Mouse (Mus musculus) embryonic stem cell, embryonic (primary cell): ENCODE results near the gene Fto.

Source experiments
- CTCF ChIA-PET, 4 experiments: fragments of 300-600 bp in 2 of 4; fragments of 350-600 bp in 2 of 4; sonication (Branson Sonifier 250); formaldehyde crosslinking; loops; one replicate each; lab custom pipeline; 2022; ENCODE audit warnings: inconsistent platforms in 2 of 4; lab: Charles Lee
- POLR2A ChIA-PET, 4 experiments: fragments of 300-600 bp in 2 of 4; fragments of 350-600 bp in 2 of 4; sonication (Branson Sonifier 250); formaldehyde crosslinking; loops; one replicate each; lab custom pipeline; 2022; ENCODE audit warnings: antibody characterized with exemption in 4 of 4, inconsistent platforms in 1 of 4; lab: Charles Lee

The Fto gene

GRCm38 (mm10) chr8:91312835-91313832 is at the start of gene Fto, which contains the start of gene Rpgrip1l:
TSS of gene Fto (plus strand) at chr8:91313525.
TSS of gene Rpgrip1l (minus strand) at chr8:91313262.
- ChIA-PET CTCF (interaction anchor here in 3 of 4 experiments (0.8 to 2.3 kb wide), 9 partner anchors 8 to 179 kb away, joined by 3 to 13 read pairs (median 3); no protein-coding TSS in a partner anchor), POLR2A (interaction anchor here (0.5 to 2.8 kb wide), 23 partner anchors 9 to 1430 kb away, joined by 3 to 13 read pairs (median 4); no protein-coding TSS in a partner anchor)

GRCm38 (mm10) chr8:91263939-91264338 is 49.4 kb upstream of the Fto start:
- ChIA-PET POLR2A (no interaction called here), CTCF (no interaction called here)

- CTCF ChIA-PET, result interaction anchor here in 1 of 4 experiments (0.6 kb wide), 1 partner anchor 17 kb away, joined by 3 read pairs; no protein-coding TSS in a partner anchor
- POLR2A ChIA-PET, result no interaction called here
Observed at GRCm38 (mm10) chr8:91264564-91264963, 48.8 kb upstream of the Fto start.

- POLR2A ChIA-PET, result interaction anchor here in 2 of 4 experiments (0.6 to 0.9 kb wide), 2 partner anchors 33 to 75 kb away, joined by 3 to 5 read pairs; no protein-coding TSS in a partner anchor
- CTCF ChIA-PET, result no interaction called here
Observed at GRCm38 (mm10) chr8:91269374-91269958, 43.9 kb upstream of the Fto start.

GRCm38 (mm10) chr8:91273493-91273892 is 39.8 kb upstream of the Fto start:
- POLR2A ChIA-PET, result no interaction called here
- CTCF ChIA-PET, result interaction anchor here in 1 of 4 experiments (0.6 kb wide), 1 partner anchor 159 kb away, joined by 3 read pairs; no protein-coding TSS in a partner anchor

- POLR2A ChIA-PET, result no interaction called here
- CTCF ChIA-PET, result interaction anchor here in 3 of 4 experiments (0.5 to 1.5 kb wide), 11 partner anchors 10 to 818 kb away, joined by 3 to 4 read pairs (median 3); partner anchors contain the start of genes Fto (in 1 of the 3) and Rpgrip1l (in 1 of the 3)
Observed at GRCm38 (mm10) chr8:91276337-91276736, 37.0 kb upstream of the Fto start.

- ChIA-PET POLR2A (interaction anchor here in 1 of 4 experiments (0.6 kb wide), 1 partner anchor 1166 kb away, joined by 6 read pairs; no protein-coding TSS in a partner anchor), CTCF (interaction anchor here in 2 of 4 experiments (0.6 kb wide), 2 partner anchors 314 to 420 kb away, joined by 3 to 5 read pairs; no protein-coding TSS in a partner anchor)
Observed at GRCm38 (mm10) chr8:91278060-91278459, 35.3 kb upstream of the Fto start.

- POLR2A ChIA-PET, result interaction anchor here in 1 of 4 experiments (0.6 kb wide), 1 partner anchor 111 kb away, joined by 3 read pairs; no protein-coding TSS in a partner anchor
- CTCF ChIA-PET, result no interaction called here
Observed at GRCm38 (mm10) chr8:91280467-91281212, 32.7 kb upstream of the Fto start.

- ChIA-PET CTCF (interaction anchor here in 1 of 4 experiments (0.5 kb wide), 1 partner anchor 17 kb away, joined by 3 read pairs; no protein-coding TSS in a partner anchor), POLR2A (no interaction called here)
Observed at GRCm38 (mm10) chr8:91281545-91281944, 31.8 kb upstream of the Fto start.

- ChIA-PET POLR2A (interaction anchor here in 1 of 4 experiments (0.7 kb wide), 1 partner anchor 340 kb away, joined by 6 read pairs; no protein-coding TSS in a partner anchor), CTCF (no interaction called here)
Observed at GRCm38 (mm10) chr8:91282655-91283054, 30.7 kb upstream of the Fto start.

- ChIA-PET POLR2A (no interaction called here), CTCF (no interaction called here)
Observed at GRCm38 (mm10) chr8:91283815-91284214, 29.5 kb upstream of the Fto start.

- ChIA-PET CTCF (interaction anchor here in 1 of 4 experiments (0.5 kb wide), 1 partner anchor 22 kb away, joined by 7 read pairs; no protein-coding TSS in a partner anchor), POLR2A (no interaction called here)
Observed at GRCm38 (mm10) chr8:91286237-91286636, 27.1 kb upstream of the Fto start.

- ChIA-PET POLR2A (no interaction called here), CTCF (no interaction called here)
Observed at GRCm38 (mm10) chr8:91290576-91290975, 22.7 kb upstream of the Fto start.

GRCm38 (mm10) chr8:91295786-91296185 is 17.5 kb upstream of the Fto start:
- ChIA-PET POLR2A (interaction anchor here in 1 of 4 experiments (0.7 kb wide), 1 partner anchor 471 kb away, joined by 5 read pairs; no protein-coding TSS in a partner anchor), CTCF (interaction anchor here in 1 of 4 experiments (1.2 kb wide), 1 partner anchor 142 kb away, joined by 3 read pairs; no protein-coding TSS in a partner anchor)

GRCm38 (mm10) chr8:91298672-91299071 is 14.7 kb upstream of the Fto start:
- POLR2A ChIA-PET, result no interaction called here
- CTCF ChIA-PET, result no interaction called here

- POLR2A ChIA-PET, result interaction anchor here in 1 of 4 experiments (0.6 kb wide), 1 partner anchor 228 kb away, joined by 3 read pairs; no protein-coding TSS in a partner anchor
Observed at GRCm38 (mm10) chr8:91304481-91305386, 8.6 kb upstream of the Fto start.

More at GRCm38 (mm10) chr8:91304481-91305386, 8.6 kb upstream of the Fto start:
- CTCF ChIA-PET, result interaction anchor here in 3 of 4 experiments (0.6 to 1.0 kb wide), 7 partner anchors 8 to 693 kb away, joined by 3 to 4 read pairs (median 3); partner anchors contain the start of genes Fto (in 2 of the 3) and Rpgrip1l (in 2 of the 3)
